Mouse (Mus musculus) spleen, adult 2 months (tissue): Measurements from ENCODE around the gene Slc25a42. TPM values are rescaled to one million over a fixed set of nuclear protein-coding genes. Genes with fewer than 3 reads are reported as not detected.

Source experiments
- DNase-seq, 2 experiments: peaks; one replicate each; pipeline versions ENCODE4 v3.0.0 to v3.0.0-alpha.2; 2012 to 2021; ENCODE audit warnings: low spot score in 2 of 2, low read depth in 1 of 2
- H3K27ac ChIP-seq: fragments of 200-500 bp; 2 replicates; pipeline ENCODE4 v1.5.1; 2012; ENCODE audit warnings: low read length, inconsistent platforms; ENCODE audit not compliant: insufficient read depth
- H3K27me3 ChIP-seq: fragments of 200-500 bp; 2 replicates; pipeline ENCODE4 v1.6.1; 2012; ENCODE audit warnings: mild to moderate bottlenecking, moderate library complexity, low read length, inconsistent platforms; ENCODE audit not compliant: control insufficient read depth, insufficient read depth
- H3K36me3 ChIP-seq: fragments of 200-500 bp; 2 replicates; pipeline ENCODE4 v1.6.1; 2012; ENCODE audit warnings: mild to moderate bottlenecking, low read length, inconsistent platforms; ENCODE audit not compliant: control insufficient read depth, insufficient read depth
- H3K4me1 ChIP-seq: fragments of 200-500 bp; 2 replicates; pipeline ENCODE4 v1.6.1; 2011; ENCODE audit warnings: inconsistent platforms; ENCODE audit not compliant: control insufficient read depth, insufficient read depth, insufficient read length
- H3K4me3 ChIP-seq: fragments of 200-500 bp; 2 replicates; pipeline ENCODE4 v1.5.1; 2011; ENCODE audit warnings: mild to moderate bottlenecking, inconsistent platforms; ENCODE audit not compliant: insufficient read depth, insufficient read length; ENCODE audit errors: extremely low read depth
- CTCF ChIP-seq: fragments of 200-500 bp; IDR thresholded peaks from 2 replicates; pipeline ENCODE4 v1.5.1; 2011; ENCODE audit warnings: mild to moderate bottlenecking, inconsistent platforms; ENCODE audit not compliant: insufficient read depth, insufficient read length, insufficient replicate concordance; ENCODE audit errors: extremely low read depth
- POLR2A ChIP-seq: fragments of 200-500 bp; IDR thresholded peaks from 2 replicates; pipeline ENCODE4 v1.6.1; 2011; ENCODE audit warnings: low read depth, low read length, inconsistent platforms
- WGBS: fragments of 180-500 bp; shearing (Covaris S2); methylation state at CpG from one replicate; pipeline ENCODE4 v1.1.7; 2018; 5-methylcytosine and 5-hydroxymethylcytosine counted together
- polyA plus RNA-seq: library from polyadenylated mRNA; depleted of rRNA; stranded (reverse); fragments of >200 nt; gene quantifications from 2 replicates; pipeline ENCODE4 v1.2.3, GENCODE M21; 2012

Gene Slc25a42
- polyA plus RNA-seq, 1 experiment = 16.4 TPM

- Histone ChIP-seq H3K4me1 (no peaks in the 10 kb centered on the region), H3K4me3 (no peak overlapping the region), H3K27ac (no peak overlapping the region), H3K36me3 (no peaks in the 10 kb centered on the region), H3K27me3 (no peaks in the 10 kb centered on the region)
- no peak for DNase-seq
- no peak for TF ChIP-seq POLR2A
- WGBS = 98% methylated on average over 4 of the region's 4 CpGs
Measured at GRCm38 (mm10) chr8:70203072-70203471, 9.0 kb downstream of the Slc25a42 start.

- H3K27me3 ChIP-seq = no peaks in the 10 kb centered on the region
- 73% methylated on average over 3 of the region's 3 CpGs for WGBS
- no peaks in the 10 kb centered on the region for H3K4me1 ChIP-seq
Measured at GRCm38 (mm10) chr8:70201417-70201816, 10.7 kb downstream of the Slc25a42 start.

GRCm38 (mm10) chr8:70200098-70200681 is 11.9 kb downstream of the Slc25a42 start:
- TF ChIP-seq POLR2A = no peak
- no peak; the same call in 1 of the 2 replicates for TF ChIP-seq CTCF
- no peaks in the 10 kb centered on the region for H3K36me3 ChIP-seq
- 81% methylated on average over 5 of the region's 5 CpGs for WGBS
- DNase-seq = no peak
- H3K27ac ChIP-seq = no peak overlapping the region
- no peaks in the 10 kb centered on the region for H3K27me3 ChIP-seq
- no peaks in the 10 kb centered on the region for H3K4me1 ChIP-seq
- H3K4me3 ChIP-seq = no peak overlapping the region

More at GRCm38 (mm10) chr8:70201417-70201816, 10.7 kb downstream of the Slc25a42 start:
- TF ChIP-seq POLR2A = no peak
- TF ChIP-seq CTCF = no peak
- H3K36me3 ChIP-seq = no peaks in the 10 kb centered on the region
- no peak overlapping the region for H3K4me3 ChIP-seq
- no peak for DNase-seq
- H3K27ac ChIP-seq = no peak overlapping the region; the same call in 1 of the 2 replicates

- H3K27ac ChIP-seq = no peak overlapping the region
- 91% methylated on average over 7 of the region's 7 CpGs for WGBS
- DNase-seq = no peak
- H3K4me1 ChIP-seq = no peaks in the 10 kb centered on the region
- no peak for TF ChIP-seq CTCF
- no peak for TF ChIP-seq POLR2A
- no peaks in the 10 kb centered on the region for H3K27me3 ChIP-seq
- no peaks in the 10 kb centered on the region for H3K36me3 ChIP-seq
- H3K4me3 ChIP-seq = no peak overlapping the region
Measured at GRCm38 (mm10) chr8:70197603-70198002, 14.5 kb downstream of the Slc25a42 start.

GRCm38 (mm10) chr8:70195762-70196161 is 16.3 kb downstream of the Slc25a42 start:
- no peak for TF ChIP-seq CTCF
- TF ChIP-seq POLR2A = no peak
- H3K36me3 ChIP-seq = no peaks in the 10 kb centered on the region
- no peaks in the 10 kb centered on the region for H3K4me1 ChIP-seq
- no peaks in the 10 kb centered on the region for H3K27me3 ChIP-seq
- H3K27ac ChIP-seq = no peak overlapping the region
- WGBS = 87% methylated on average over 2 of the region's 2 CpGs
- DNase-seq = no peak
- H3K4me3 ChIP-seq = no peak overlapping the region

- H3K4me3 ChIP-seq = no peak overlapping the region
- H3K36me3 ChIP-seq = no peaks in the 10 kb centered on the region
- H3K4me1 ChIP-seq = no peaks in the 10 kb centered on the region
- 96% methylated on average over 3 of the region's 3 CpGs for WGBS
- H3K27me3 ChIP-seq = no peaks in the 10 kb centered on the region
- TF ChIP-seq CTCF (no peak), POLR2A (no peak)
- no peak for DNase-seq
- H3K27ac ChIP-seq = no peak overlapping the region
Measured at GRCm38 (mm10) chr8:70194191-70194590, 17.9 kb downstream of the Slc25a42 start.

GRCm38 (mm10) chr8:70193238-70193637 is 18.9 kb downstream of the Slc25a42 start:
- H3K27me3 ChIP-seq = no peaks in the 10 kb centered on the region
- H3K4me3 ChIP-seq = no peak overlapping the region
- TF ChIP-seq POLR2A (no peak), CTCF (no peak)
- no peak overlapping the region for H3K27ac ChIP-seq
- WGBS = 92% methylated on average over 5 of the region's 5 CpGs
- DNase-seq = no peak
- no peaks in the 10 kb centered on the region for H3K36me3 ChIP-seq
- no peaks in the 10 kb centered on the region for H3K4me1 ChIP-seq

- TF ChIP-seq CTCF (no peak), POLR2A (no peak)
- Histone ChIP-seq H3K27ac (no peak overlapping the region), H3K4me1 (no peaks in the 10 kb centered on the region), H3K36me3 (no peaks in the 10 kb centered on the region), H3K27me3 (no peaks in the 10 kb centered on the region), H3K4me3 (no peak overlapping the region)
- DNase-seq = no peak
- 79% methylated on average over 7 of the region's 7 CpGs for WGBS
Measured at GRCm38 (mm10) chr8:70188707-70189106, 23.4 kb downstream of the Slc25a42 start.
